Mouse (Mus musculus): ENCODE results near the gene Hspb6.

DNA sequence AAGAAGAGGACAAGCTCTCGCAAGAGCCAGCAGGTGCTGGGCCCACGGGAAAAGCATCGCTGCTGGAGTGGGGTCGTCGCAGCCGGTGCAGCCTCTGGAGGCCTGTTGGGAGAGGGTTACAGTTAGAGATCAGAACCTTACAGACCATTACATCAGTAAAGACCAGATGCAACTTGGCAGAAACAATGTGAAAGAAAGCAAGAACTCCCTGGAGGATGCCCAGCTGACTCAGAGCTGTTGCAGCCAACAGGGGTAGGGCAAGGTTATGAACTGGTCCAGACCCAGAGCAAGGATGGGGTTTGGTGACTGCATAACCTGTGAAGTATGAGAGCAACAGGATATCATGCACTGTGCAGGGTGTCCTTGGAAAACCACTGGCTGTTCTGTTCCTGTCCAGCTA lies 27.5 kb upstream of the Hspb6 start:
- TF ChIP-seq CTCF (IDR thresholded peaks at IDR 0.05; ENCODE audit: borderline replicate concordance, extremely low read depth, insufficient read depth, insufficient read length) (no peak), POLR2A (IDR thresholded peaks at IDR 0.05; ENCODE audit: borderline replicate concordance, extremely low read depth, insufficient read depth, insufficient read length, poor library complexity, severe bottlenecking) (no peak)

All from brain, embryonic 14.5 days (tissue).